Mouse (Mus musculus) activated CD4-positive, CD25-positive, alpha-beta regulatory T cell (primary cell): ENCODE data around the gene AI182371. TPM values are rescaled to one million over a fixed set of nuclear protein-coding genes. Genes with fewer than 3 reads are reported as not detected.

ENCODE experiments used
- polyA plus RNA-seq, 2 experiments: library from polyadenylated mRNA; unstranded; fragments of 100-300 nt; shearing (Covaris generic); gene quantifications; one replicate each; pipeline ENCODE4 v1.2.1; 2017

Gene AI182371
- polyA plus RNA-seq = 1 to 10 TPM; 1.5 to 2.9 TPM

GRCm38 (mm10) chr2:35101443-35101842 is at the start of gene AI182371:
Gene AI182371, minus strand, starts transcription at chr2:35101543.

GRCm38 (mm10) chr2:35109141-35109923 is 8.0 kb upstream of the AI182371 start, which contains the start of gene Cntrl:
Gene Cntrl, plus strand, starts transcription at chr2:35109492.

GRCm38 (mm10) chr2:35061338-35061737 is 40.0 kb downstream of the AI182371 start, which contains the start of gene Hc:
Gene Hc, minus strand, starts transcription at chr2:35061438.

Other genes starting within 250 kb of the AI182371 start
- gene Cutal, start 227.1 kb downstream of the AI182371 start, polyA plus RNA-seq = under 1 TPM in 1 of 2 experiments, not detected in 1; 0.36 TPM
- 10 to 100 TPM; 78.3 to 90.2 TPM for gene Psmd5, start 226.6 kb downstream of the AI182371 start, polyA plus RNA-seq
- gene Phf19, start 187.5 kb downstream of the AI182371 start, polyA plus RNA-seq = 1 to 10 TPM; 1.5 to 2.2 TPM
- 100 to 1,000 TPM; 157 to 372 TPM for gene Traf1, start 139.8 kb downstream of the AI182371 start, polyA plus RNA-seq
- under 1 TPM; 0.12 to 0.58 TPM for gene Hc, start 40.1 kb downstream of the AI182371 start, polyA plus RNA-seq
- 10 to 100 TPM; 93.9 to 97.0 TPM for gene Cntrl, start 7.9 kb upstream of the AI182371 start, polyA plus RNA-seq
- gene Rab14, start 99.6 kb upstream of the AI182371 start, polyA plus RNA-seq = 100 to 1,000 TPM; 165 to 198 TPM
- gene Gsn, start 154.8 kb upstream of the AI182371 start, polyA plus RNA-seq = 10 to 100 TPM; 37.6 to 56.7 TPM
- 1 to 10 TPM; 3.2 to 6.5 TPM for gene Stom, start 235.4 kb upstream of the AI182371 start, polyA plus RNA-seq